Mouse (Mus musculus): ENCODE measurements around the gene Slco2b1.
A peak's percentile ranks its signal among the peaks of the same experiment; 100 is the strongest.
"Not testable (repeated sequence)": the region's sequence is repeated elsewhere in the genome, so short reads cannot be mapped to it uniquely, and the experiment has no call there.

Slco2b1 gene

GRCm38 (mm10) chr7:99711166-99711565 is at the start of gene Slco2b1:
Gene Slco2b1 (minus strand): TSS chr7:99711340.
- no peak for DNase-seq (ENCODE audit: low spot score)

GRCm38 (mm10) chr7:99739276-99739675 is 28.1 kb upstream of the Slco2b1 start:
- no peak for DNase-seq (ENCODE audit: low spot score)

DNA sequence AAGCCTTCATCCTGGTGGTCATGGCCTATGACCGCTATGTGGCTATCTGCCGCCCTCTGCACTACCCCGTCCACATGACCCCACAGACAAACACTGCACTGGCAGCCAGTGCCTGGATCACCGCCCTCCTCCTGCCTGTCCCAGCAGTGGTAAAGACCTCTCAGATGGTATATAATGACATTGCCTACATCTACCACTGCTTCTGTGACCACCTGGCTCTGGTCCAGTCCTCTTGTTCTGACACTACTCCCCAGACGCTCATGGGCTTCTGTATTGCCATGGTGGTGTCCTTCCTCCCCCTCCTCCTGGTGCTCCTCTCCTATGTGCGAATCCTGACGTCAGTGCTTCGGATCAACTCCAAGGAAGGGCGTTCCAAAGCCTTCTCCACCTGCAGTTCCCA is 24.4 kb upstream of the Slco2b1 start:
- not testable (repeated sequence) for DNase-seq (ENCODE audit: low spot score)

- no peak for DNase-seq (ENCODE audit: low spot score)
Measured at GRCm38 (mm10) chr7:99734612-99735011, 23.5 kb upstream of the Slco2b1 start.

GRCm38 (mm10) chr7:99729973-99730372 is 18.8 kb upstream of the Slco2b1 start, which contains the start of gene Olfr520:
Gene Olfr520 (plus strand): TSS chr7:99730273.
- DNase-seq (ENCODE audit: low spot score) = no peak

DNA sequence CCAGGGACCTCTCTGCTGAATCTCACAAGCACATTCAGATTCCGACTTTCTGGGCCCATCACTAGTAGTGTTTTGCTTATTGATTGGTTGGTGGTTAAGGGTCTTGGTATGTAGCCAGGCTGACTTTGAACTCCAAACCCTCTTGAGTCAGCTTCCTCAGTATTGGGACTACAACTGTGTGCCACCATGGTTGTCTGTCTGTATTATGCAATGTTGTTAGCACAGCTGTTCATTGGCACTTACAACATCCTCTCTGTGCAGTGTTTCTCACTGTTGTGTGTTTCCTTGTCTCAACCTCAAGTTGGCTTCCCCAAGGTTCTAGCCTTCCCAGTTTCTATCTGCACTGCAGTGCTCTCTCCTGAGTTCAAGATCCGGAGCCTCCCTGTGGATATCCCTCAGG is 5.4 kb upstream of the Slco2b1 start:
- DNase-seq (ENCODE audit: low spot score) = no peak

DNA sequence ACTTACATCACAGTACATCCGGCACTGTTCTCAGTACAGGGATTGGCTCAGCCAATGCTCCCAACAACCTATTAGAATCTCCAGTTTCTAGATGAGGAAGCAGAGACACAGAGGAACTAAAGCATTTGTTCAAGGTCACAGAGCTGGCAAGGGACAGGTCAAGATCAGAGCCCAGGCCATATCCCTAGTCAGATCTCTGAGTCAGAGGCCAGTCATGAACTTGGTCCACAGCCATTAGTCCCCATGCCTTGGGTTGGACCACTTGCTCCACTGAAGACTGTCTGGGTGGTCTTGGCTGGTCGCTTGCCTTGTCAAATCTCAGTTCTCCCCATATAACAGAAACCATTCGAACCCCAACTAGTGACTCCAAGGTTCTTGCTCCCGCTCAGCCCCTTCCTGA is 1.3 kb upstream of the Slco2b1 start:
- no peak for DNase-seq (ENCODE audit: low spot score)

- DNase-seq (ENCODE audit: low spot score) = peak; percentile 55
Measured at GRCm38 (mm10) chr7:99710476-99710875, 664 bp downstream of the Slco2b1 start.

DNA sequence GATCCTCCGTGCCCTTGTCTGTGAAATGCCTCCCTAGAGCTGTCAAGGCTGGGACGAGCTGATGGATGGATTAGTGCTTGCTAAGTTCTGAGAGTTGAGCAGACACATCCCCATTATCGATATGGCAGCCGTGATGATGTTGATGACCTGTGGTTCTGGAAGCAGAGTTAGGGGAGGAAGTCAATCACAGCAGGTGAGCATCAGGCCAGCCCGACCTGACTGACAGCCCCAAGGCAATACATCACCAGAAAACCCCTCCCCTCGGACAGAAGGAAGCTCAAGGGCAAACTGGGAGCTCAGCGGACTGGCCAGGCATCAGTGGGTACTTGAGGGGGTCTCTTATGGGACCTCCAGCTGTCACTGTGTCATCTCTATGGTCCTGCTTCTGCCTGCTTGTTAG is 1.1 kb downstream of the Slco2b1 start:
- no peak for DNase-seq (ENCODE audit: low spot score)

- DNase-seq (ENCODE audit: low spot score) = no peak
Measured at GRCm38 (mm10) chr7:99708750-99709149, 2.4 kb downstream of the Slco2b1 start.

DNA sequence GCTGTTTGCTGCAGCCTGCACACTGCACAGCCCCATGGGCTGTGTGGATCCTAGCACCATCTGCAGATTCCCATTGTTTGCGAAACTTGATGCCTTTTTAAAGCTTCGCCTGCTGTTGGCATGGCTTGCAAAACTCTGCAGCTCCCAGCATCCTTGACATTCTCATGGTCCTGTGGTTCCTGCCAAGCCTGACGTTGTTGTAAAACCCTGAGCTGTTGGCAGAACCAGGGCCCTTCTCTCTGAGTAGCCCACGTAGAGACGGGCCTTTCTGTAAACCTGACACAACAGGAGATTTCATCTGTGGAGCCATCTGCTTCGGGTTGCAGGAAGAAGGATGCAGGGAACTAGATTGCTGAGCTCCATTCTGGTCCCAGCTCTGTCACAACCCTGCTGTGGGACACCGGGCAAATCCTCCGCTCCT is 2.8 kb downstream of the Slco2b1 start:
- no peak for DNase-seq (ENCODE audit: low spot score)

DNA sequence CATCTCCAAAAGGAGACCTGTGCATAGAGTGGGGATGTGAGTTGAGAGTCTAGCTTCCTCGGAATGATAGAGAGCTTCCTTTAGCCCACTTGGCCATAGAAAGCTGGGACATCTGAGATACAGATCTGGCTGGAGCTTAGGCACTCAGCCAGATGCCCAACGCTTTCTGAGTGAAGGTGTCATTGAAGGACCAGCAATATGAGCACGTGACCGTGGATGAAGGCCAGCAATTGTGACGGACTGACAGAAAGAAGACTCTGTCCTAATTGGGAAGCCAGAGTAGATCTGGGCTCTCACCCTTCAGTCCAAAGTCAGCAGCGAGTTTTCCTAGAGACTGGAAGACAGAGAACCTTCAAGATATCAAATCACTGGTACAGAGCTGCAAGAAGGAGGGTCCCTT is 3.5 kb downstream of the Slco2b1 start:
- no peak for DNase-seq (ENCODE audit: low spot score)

DNA sequence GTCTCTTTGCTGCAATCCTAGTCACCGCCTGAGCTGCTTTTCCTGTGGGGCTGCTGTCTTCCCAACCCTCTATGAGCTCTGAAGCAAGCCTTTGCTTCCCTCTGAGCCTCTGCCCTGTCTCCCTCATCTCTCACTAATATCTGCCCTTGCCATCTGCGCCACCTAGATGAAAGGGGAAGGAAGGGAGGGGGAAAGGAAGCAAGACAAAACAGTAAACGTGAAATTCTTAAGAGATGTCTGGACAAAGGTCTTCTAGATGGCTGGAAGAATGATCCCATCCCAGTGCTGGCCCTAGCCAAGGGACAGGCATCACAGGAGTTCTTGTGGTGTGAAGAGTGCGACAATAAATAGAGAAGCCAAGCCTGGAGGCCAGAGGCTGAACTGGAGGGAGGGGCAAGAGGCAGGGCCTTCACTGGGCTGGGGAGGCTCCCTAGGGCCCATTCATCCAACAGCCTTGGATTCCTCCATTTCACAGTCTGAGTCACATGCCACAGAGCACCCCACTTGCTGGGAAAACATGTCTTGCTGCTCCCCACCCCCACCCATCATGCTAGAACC is 4.0 kb downstream of the Slco2b1 start:
- DNase-seq (ENCODE audit: low spot score) = no peak

- DNase-seq (ENCODE audit: low spot score) = no peak
Measured at GRCm38 (mm10) chr7:99706341-99707037, 4.7 kb downstream of the Slco2b1 start.

GRCm38 (mm10) chr7:99704736-99705519 is 6.2 kb downstream of the Slco2b1 start:
- no peak for DNase-seq (ENCODE audit: low spot score)

DNA sequence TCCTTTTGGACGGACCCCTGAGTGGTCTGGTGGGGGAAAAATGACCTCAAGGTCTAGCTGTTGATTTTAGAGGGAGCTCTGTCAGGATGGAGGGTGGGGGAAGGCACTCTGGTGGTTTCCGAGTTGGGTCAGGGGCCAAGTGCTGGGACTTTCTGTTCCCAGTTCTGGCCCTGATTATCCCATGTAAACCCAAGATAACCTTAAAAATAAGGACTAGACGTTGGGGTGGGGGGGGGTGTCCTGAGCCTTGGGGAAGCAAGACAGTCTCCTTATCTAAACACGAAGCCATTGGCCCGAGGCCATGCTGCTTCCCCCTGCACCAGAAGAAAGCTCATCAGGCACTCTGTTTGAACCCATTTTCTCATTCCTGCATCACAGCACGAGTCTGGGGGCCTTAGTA is 8.9 kb downstream of the Slco2b1 start:
- no peak for DNase-seq (ENCODE audit: low spot score)

- DNase-seq (ENCODE audit: low spot score) = no peak
Measured at GRCm38 (mm10) chr7:99700641-99701040, 10.5 kb downstream of the Slco2b1 start.

DNA sequence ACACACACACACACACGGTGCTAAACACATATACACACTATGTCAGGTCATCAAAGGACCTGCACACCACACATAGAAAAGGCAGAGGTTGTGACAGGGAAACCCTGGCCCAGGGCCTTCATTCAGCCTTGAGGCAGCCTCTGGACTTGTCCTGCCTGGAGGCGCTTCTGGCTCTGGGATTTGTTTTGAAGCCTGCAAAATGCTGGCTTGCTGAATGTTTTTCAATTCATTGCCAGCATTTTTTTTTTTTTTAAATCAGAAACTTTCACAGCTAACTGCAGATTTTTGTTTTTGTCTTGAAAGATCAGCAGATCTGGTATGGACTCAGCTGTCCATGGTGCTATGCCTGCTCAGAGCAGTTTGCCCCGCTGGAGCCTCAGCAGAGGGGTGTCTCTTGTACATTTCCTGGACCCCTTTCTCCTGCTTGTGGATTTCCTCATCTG is 11.4 kb downstream of the Slco2b1 start:
- no peak for DNase-seq (ENCODE audit: low spot score)

DNA sequence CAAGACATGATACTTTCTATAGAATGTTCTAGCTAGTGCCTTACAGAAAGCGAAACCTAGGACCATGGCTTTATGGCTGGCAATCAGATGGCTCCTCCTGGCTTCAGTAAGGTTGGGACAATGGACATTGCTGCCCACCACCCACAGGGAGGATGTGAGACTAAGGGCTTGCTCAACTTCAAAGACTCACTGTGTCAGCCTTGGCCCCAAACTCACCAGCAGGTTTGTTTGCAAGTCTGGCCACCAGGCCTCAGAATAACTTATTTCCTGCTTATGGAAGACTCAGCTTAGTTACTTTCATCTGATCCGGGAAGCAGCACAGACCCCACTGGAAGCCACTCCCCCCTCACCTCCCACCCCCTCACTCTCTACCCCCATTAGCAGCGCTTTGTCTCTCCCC is 12.0 kb downstream of the Slco2b1 start:
- no peak for DNase-seq (ENCODE audit: low spot score)

DNA sequence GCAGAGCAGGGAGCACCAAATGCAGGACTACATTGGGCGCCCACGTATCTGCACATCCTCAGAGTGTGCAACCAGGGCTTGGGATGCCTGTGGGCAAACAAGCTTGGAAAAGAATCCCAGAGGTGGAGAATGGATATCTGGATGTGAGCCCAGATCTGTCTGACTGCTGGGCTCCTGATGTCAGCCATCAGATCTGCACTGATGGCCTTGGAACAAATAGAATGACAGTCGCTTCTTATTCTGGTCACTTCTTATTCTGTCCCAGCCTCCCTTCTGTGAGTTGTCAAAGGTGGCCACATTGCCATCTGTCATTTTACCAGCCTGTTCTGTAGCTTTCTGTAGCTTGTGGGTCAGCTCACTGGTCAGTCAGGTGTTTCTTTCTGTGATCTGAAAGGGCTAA is 12.6 kb downstream of the Slco2b1 start:
- DNase-seq (ENCODE audit: low spot score) = no peak

- no peak for DNase-seq (ENCODE audit: low spot score)
Measured at GRCm38 (mm10) chr7:99695471-99696057, 15.6 kb downstream of the Slco2b1 start.

DNA sequence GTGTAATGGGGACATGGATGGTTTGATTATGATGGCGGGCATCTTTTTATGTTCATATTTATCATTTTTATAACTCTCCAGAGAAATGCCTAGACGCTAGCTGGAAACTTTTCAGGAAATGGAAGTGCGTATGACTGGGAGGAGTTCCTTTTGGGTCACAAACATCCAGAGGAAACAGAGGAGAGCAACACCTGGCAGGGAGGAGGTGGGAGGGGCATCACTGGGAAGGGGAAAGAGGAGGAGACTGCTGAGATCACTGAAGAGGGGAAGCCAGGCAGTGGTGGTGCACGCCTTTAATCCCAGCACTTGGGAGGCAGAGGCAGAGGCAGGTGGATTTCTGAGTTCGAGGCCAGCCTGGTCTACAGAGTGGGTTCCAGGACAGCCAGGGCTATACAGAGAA is 16.7 kb downstream of the Slco2b1 start:
- DNase-seq (ENCODE audit: low spot score) = not testable (repeated sequence)

GRCm38 (mm10) chr7:99693976-99694375 is 17.2 kb downstream of the Slco2b1 start:
- no peak for DNase-seq (ENCODE audit: low spot score)

Measured in urinary bladder, postnatal 25 days (tissue).